Mouse (Mus musculus) central nervous system, embryonic 11.5 days (tissue): Measurements from ENCODE around the gene Zkscan3. TPM values are rescaled to one million over a fixed set of nuclear protein-coding genes. Genes with fewer than 3 reads are reported as not detected.

Experiments used
- polyA plus RNA-seq: library from polyadenylated mRNA; depleted of rRNA; stranded (reverse); fragments of >200 nt; gene quantifications from 2 replicates; pipeline ENCODE4 v1.2.3, GENCODE M21; 2012; rRNA removed

Zkscan3 gene
- polyA plus RNA-seq = 71.5 and 99.4 TPM in 2 replicates

GRCm38 (mm10) chr13:21402287-21402846, at the start of gene Zkscan3:
TSS of gene Zkscan3 (minus strand) at chr13:21402755.

DNA sequence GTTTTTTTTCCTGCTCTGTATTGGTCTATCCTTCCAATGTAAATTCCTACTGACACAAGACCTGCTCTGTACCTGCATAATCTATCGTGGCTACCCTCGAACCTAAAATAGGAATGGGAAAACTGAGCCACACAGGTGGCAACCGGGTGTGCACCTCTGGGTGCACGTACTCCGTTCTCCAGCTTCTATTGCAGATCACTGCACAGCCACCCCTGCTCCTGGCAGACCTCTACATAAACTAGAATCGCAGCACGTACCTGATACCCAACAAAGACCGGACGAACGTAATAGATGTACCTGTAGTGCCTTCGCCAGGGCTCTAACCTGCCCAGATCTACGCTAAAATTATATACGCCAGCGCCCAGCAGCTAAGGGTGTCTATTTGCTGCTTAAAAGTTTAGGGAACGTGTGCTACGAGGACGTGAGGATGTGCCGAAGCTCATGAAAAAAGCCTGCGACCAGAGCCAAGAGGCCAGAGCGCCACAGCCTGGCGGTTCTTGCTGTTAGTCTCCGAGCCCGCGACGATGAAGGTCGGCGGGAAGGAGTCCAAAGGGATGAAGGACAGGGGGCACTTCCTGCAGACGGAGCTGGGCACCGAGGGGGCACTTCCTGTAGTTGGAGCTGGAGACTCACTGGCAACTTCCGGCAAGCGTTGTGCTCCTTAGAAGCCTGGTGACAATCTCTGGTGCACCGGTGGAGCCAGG, 38.1 kb upstream of the Zkscan3 start, which contains the start of gene Pgbd1:
TSS of gene Pgbd1 (minus strand) at position 556 of the 704 bp plus-strand sequence.

DNA sequence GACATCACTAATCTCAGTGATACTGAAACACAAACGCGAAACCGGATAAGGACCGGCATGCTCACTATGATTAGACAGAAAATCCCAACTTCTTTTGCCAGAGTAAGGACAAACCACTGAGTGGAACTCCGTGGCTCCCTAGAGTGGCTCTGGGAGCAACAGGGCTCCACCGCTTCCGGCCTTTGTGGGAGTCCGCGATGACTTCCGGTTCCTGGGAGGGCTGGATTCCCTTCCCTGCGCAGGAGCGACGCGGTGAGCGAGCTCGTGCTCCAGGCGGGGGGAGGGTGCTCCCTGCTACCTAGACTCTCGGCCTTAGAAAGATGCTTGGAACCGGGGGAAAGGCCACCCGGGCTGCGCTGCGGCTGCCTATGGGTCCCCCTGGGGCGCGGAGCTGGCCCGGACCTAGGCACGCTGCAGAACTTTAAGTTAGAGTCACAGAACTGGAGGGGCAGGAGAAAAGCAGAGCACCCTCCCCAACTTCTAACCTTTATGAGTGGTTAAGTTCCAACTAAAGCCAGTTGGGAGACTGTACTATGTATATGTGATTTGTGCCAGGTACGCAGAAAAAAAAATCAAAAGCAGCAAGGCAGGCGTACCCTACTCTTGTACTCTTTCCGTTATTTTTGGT, 39.8 kb downstream of the Zkscan3 start, which contains the start of gene Zscan12:
TSS of gene Zscan12 (plus strand) at position 200 of the 628 bp plus-strand sequence.

DNA sequence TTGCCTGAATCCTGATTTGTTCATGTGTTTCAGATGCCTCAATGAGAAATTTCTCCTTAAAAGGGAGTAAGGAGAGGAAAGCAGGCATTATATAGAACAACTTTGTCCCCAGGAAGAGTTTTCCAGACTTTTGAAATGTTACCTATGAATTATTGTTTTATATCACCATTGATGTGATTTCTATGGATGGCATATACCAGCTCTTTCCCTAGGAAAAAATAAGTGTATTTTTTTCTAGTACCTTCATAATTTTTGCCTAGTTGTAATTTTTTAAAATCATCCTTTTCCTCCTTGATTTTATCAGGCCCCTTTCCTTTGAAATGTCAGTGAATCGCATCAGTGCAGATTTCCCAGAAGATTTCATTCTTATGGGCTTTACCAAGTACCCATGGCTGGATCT, 55.9 kb downstream of the Zkscan3 start, which contains the start of gene Olfr1367:
TSS of gene Olfr1367 (plus strand) at position 301 of the 400 bp plus-strand sequence.

Other genes starting within 250 kb of the Zkscan3 start
- gene Trim27, start 223.3 kb downstream of the Zkscan3 start, polyA plus RNA-seq = 100 and 106 TPM in 2 replicates
- gene Gpx5, start 110.0 kb downstream of the Zkscan3 start, polyA plus RNA-seq = 0.04 TPM in 1 of 2 replicates, not detected in the other
- gene Gpx6, start 90.6 kb downstream of the Zkscan3 start, polyA plus RNA-seq = 0.10 TPM in 1 of 2 replicates, not detected in the other
- not detected in 2 replicates for gene Olfr1367, start 55.8 kb downstream of the Zkscan3 start, polyA plus RNA-seq
- 15.4 and 15.5 TPM in 2 replicates for gene Zscan12, start 39.9 kb downstream of the Zkscan3 start, polyA plus RNA-seq
- gene Pgbd1, start 38.3 kb upstream of the Zkscan3 start, polyA plus RNA-seq = 5.8 and 6.0 TPM in 2 replicates
- 21.4 and 41.4 TPM in 2 replicates for gene Zscan26, start 51.0 kb upstream of the Zkscan3 start, polyA plus RNA-seq
- gene Nkapl, start 65.8 kb upstream of the Zkscan3 start, polyA plus RNA-seq = 1.1 and 1.3 TPM in 2 replicates
- 2.7 and 3.2 TPM in 2 replicates for gene Zkscan4, start 76.2 kb upstream of the Zkscan3 start, polyA plus RNA-seq
- gene Gm10065, start 76.7 kb upstream of the Zkscan3 start, polyA plus RNA-seq = not detected in 2 replicates
- 0.16 and 0.34 TPM in 2 replicates for gene AK157302, start 92.5 kb upstream of the Zkscan3 start, polyA plus RNA-seq
- 2.2 and 4.0 TPM in 2 replicates for gene Gm11273, start 98.7 kb upstream of the Zkscan3 start, polyA plus RNA-seq
- 6.1 and 13.8 TPM in 2 replicates for gene Zkscan8, start 128.4 kb upstream of the Zkscan3 start, polyA plus RNA-seq
- gene Olfr1366, start 140.1 kb upstream of the Zkscan3 start, polyA plus RNA-seq = not detected in 2 replicates
- gene Olfr1535, start 157.1 kb upstream of the Zkscan3 start, polyA plus RNA-seq = not detected in 2 replicates
- not detected in 2 replicates for gene Olfr1364, start 179.0 kb upstream of the Zkscan3 start, polyA plus RNA-seq
- gene Olfr1362, start 211.3 kb upstream of the Zkscan3 start, polyA plus RNA-seq = not detected in 2 replicates
- gene Olfr11, start 239.8 kb upstream of the Zkscan3 start, polyA plus RNA-seq = 0.01 TPM in 1 of 2 replicates, not detected in the other